Mouse (Mus musculus) hindbrain, embryonic 12.5 days (tissue): Measurements from ENCODE around the gene Per3. TPM values are rescaled to one million over a fixed set of nuclear protein-coding genes. Genes with fewer than 3 reads are reported as not detected.

Experiments
- ATAC-seq: fragments of 200-750 bp; cut with Nextera tagmentation; 2 replicates; pipeline ENCODE4 v1.8.0; 2017; ENCODE audit warnings: moderate TSS enrichment; ENCODE audit not compliant: low FRiP score
- H3K27ac ChIP-seq: fragments of 300-500 bp; sonication (generic); 2 replicates; pipeline ENCODE4 v1.5.1; 2016; ENCODE audit warnings: mild to moderate bottlenecking
- H3K27me3 ChIP-seq: fragments of 300-500 bp; sonication (generic); 2 replicates; pipeline ENCODE4 v1.6.1; 2016; ENCODE audit warnings: mild to moderate bottlenecking
- H3K36me3 ChIP-seq: fragments of 300-500 bp; sonication (generic); 2 replicates; pipeline ENCODE4 v1.6.1; 2016; ENCODE audit warnings: mild to moderate bottlenecking
- H3K4me1 ChIP-seq: fragments of 300-500 bp; sonication (generic); 2 replicates; pipeline ENCODE4 v1.6.1; 2016
- H3K4me2 ChIP-seq: fragments of 300-500 bp; sonication (generic); replicated peaks from 2 replicates; pipeline ENCODE4 v1.6.1; 2016; ENCODE audit warnings: mild to moderate bottlenecking
- H3K4me3 ChIP-seq: fragments of 300-500 bp; sonication (generic); 2 replicates; pipeline ENCODE4 v1.5.1; 2016; ENCODE audit warnings: mild to moderate bottlenecking
- H3K9ac ChIP-seq: fragments of 300-500 bp; sonication (generic); 2 replicates; pipeline ENCODE4 v1.6.1; 2016; ENCODE audit warnings: mild to moderate bottlenecking, moderate library complexity
- H3K9me3 ChIP-seq: fragments of 300-500 bp; sonication (generic); replicated peaks from 2 replicates; pipeline ENCODE4 v1.6.1; 2016; ENCODE audit warnings: mild to moderate bottlenecking
- WGBS: fragments of 180-500 bp; shearing (Covaris S2); methylation state at CpG from one replicate; pipeline ENCODE4 v1.1.7; 2016; 5-methylcytosine and 5-hydroxymethylcytosine counted together
- polyA plus RNA-seq: library from polyadenylated mRNA; unstranded; fragments of >200 nt; fragmentation: Nextera tagmentation; extraction: Ambion mirVana; gene quantifications from 2 replicates; pipeline ENCODE4 v1.2.1, GENCODE M21; 2016

Gene Per3
- polyA plus RNA-seq, 1 experiment from 2014 or later = 6.0 TPM

DNA sequence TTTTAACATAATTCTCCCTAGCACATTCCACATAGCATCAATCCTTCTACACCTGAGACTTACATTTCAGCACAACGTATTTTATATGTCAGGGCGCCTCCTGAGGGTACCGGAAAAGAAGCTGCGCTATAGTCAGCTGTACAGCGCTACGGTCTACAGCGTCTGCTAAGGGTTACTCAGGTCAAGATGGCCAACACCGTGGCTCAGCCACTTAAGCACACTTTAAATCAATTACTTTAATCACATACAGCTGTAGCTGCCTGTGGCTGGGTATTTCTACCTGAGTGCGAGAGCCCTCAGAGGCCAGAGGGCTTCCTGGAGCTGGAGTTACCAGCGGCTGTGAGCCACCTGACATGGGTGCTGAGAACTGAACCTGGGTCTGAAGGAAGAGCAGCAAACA, 28.5 kb downstream of the Per3 start:
- peaks cover 19% of the 10 kb centered on the region; the same call in 1 of the 2 replicates for H3K36me3 ChIP-seq
- H3K27ac ChIP-seq = no peak overlapping the region
- H3K4me1 ChIP-seq = no peaks in the 10 kb centered on the region
- H3K9ac ChIP-seq = no peak overlapping the region
- no peaks in the 10 kb centered on the region for H3K9me3 ChIP-seq
- no peak overlapping the region for H3K4me3 ChIP-seq
- ATAC-seq = no peak
- no peak overlapping the region for H3K4me2 ChIP-seq
- H3K27me3 ChIP-seq = no peaks in the 10 kb centered on the region
- 88% methylated on average over 10 of the region's 10 CpGs for WGBS

DNA sequence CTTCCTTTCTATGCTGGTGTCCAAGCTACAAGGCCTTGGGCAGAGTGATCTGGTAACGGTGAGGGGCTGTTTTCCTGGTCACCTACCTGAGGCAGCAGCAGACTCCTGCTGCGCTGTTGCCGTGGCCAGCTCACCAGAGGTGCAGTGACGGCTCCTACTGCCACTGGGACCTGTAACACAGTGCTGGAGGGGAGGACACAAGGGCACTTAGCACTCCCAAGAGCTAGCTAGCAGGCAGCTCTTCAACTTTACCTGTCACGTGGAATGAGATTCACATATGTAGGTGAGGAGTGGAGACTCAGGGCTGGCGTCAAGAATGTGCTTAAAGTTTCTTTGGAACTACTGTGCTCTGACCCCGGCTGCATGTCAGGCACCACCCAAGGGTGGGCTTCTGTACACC, 34.1 kb downstream of the Per3 start:
- no peak overlapping the region for H3K4me2 ChIP-seq
- no peak for ATAC-seq
- H3K9me3 ChIP-seq = no peaks in the 10 kb centered on the region
- WGBS = 92% methylated on average over 7 of the region's 7 CpGs
- no peak overlapping the region for H3K27ac ChIP-seq
- H3K36me3 ChIP-seq = peaks cover 14% of the 10 kb centered on the region; the same call in 1 of the 2 replicates
- H3K4me3 ChIP-seq = no peak overlapping the region
- H3K4me1 ChIP-seq = no peaks in the 10 kb centered on the region
- no peaks in the 10 kb centered on the region for H3K27me3 ChIP-seq
- no peak overlapping the region for H3K9ac ChIP-seq

GRCm38 (mm10) chr4:151006945-151007344, 37.5 kb downstream of the Per3 start:
- H3K27me3 ChIP-seq = no peaks in the 10 kb centered on the region
- H3K27ac ChIP-seq = no peak overlapping the region
- H3K36me3 ChIP-seq = peaks cover 10% of the 10 kb centered on the region; the same call in 1 of the 2 replicates
- H3K4me3 ChIP-seq = no peak overlapping the region
- H3K4me1 ChIP-seq = no peaks in the 10 kb centered on the region
- WGBS = 50% methylated on average over 6 of the region's 6 CpGs
- no peak for ATAC-seq
- no peak overlapping the region for H3K9ac ChIP-seq
- no peak overlapping the region for H3K4me2 ChIP-seq
- H3K9me3 ChIP-seq = no peaks in the 10 kb centered on the region

DNA sequence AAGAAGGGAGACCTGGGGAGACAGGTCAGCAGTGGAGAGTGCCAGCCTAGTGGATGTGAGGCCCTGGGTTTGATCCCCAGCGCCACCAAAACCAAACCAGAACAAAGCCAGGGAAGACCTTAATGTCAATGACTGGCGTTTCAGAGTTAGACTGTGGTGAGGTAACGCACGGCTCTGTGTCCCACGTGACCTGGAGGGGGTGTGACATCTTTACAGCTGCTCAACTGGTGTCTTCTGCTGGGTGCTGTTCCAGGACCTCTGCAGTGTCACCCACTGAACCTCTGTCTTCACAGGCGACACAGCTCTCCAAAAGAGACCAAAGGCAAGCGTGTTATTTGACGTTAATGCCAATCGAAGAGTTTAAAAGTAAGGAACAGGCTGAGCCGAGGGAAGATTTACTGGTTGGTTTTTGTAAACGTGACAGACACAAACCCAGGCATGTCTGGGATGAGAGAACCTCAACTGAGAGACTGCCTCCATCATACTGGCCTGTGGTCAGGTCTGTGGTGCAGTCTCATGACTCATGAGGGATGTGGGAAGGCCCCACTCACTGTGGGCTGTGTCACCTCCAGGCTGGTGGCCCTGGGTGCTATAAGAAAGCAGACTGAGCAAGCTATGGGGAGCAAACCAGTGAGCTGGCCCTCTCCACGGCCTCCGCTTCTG, 38.7 kb downstream of the Per3 start:
- no peak overlapping the region for H3K9ac ChIP-seq
- no peak for ATAC-seq
- 94% methylated on average over 13 of the region's 13 CpGs for WGBS
- H3K4me3 ChIP-seq = no peak overlapping the region
- no peaks in the 10 kb centered on the region for H3K9me3 ChIP-seq
- H3K36me3 ChIP-seq = peaks cover 8% of the 10 kb centered on the region; the same call in 1 of the 2 replicates
- H3K27ac ChIP-seq = no peak overlapping the region
- no peak overlapping the region for H3K4me2 ChIP-seq
- H3K27me3 ChIP-seq = no peaks in the 10 kb centered on the region
- no peaks in the 10 kb centered on the region for H3K4me1 ChIP-seq

- no peaks in the 10 kb centered on the region for H3K9me3 ChIP-seq
- no peak for ATAC-seq
- no peaks in the 10 kb centered on the region for H3K36me3 ChIP-seq
- no peak overlapping the region for H3K9ac ChIP-seq
- no peak overlapping the region for H3K4me3 ChIP-seq
- H3K4me1 ChIP-seq = no peaks in the 10 kb centered on the region
- H3K27ac ChIP-seq = no peak overlapping the region
- no peak overlapping the region for H3K4me2 ChIP-seq
- no peaks in the 10 kb centered on the region for H3K27me3 ChIP-seq
- WGBS = 81% methylated on average over 13 of the region's 13 CpGs
Observed at GRCm38 (mm10) chr4:151001397-151001796, 43.1 kb downstream of the Per3 start.

DNA sequence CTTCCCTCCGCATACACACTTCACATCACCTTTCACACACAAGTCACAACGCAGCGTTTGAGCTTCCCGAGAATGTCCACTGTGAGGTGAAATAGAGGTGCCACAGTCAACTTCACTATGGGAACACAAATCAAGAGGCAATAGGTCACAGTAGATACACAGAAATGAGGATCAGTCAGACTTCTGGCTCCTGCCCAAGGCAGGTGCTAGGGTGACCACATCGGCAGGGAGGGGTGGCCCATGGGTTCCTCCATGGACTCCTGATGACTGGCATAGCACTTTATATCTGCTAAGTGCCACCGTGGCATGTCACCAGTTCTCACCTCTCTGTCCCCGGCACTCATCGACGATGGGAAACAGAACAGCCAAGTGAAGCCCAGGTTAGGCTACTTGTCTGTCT, 45.8 kb downstream of the Per3 start:
- Histone ChIP-seq H3K27me3 (no peaks in the 10 kb centered on the region), H3K9ac (no peak overlapping the region), H3K4me1 (no peaks in the 10 kb centered on the region), H3K27ac (no peak overlapping the region), H3K4me3 (no peak overlapping the region), H3K4me2 (no peak overlapping the region), H3K9me3 (no peaks in the 10 kb centered on the region), H3K36me3 (no peaks in the 10 kb centered on the region)
- 92% methylated on average over 9 of the region's 9 CpGs for WGBS
- ATAC-seq = no peak

DNA sequence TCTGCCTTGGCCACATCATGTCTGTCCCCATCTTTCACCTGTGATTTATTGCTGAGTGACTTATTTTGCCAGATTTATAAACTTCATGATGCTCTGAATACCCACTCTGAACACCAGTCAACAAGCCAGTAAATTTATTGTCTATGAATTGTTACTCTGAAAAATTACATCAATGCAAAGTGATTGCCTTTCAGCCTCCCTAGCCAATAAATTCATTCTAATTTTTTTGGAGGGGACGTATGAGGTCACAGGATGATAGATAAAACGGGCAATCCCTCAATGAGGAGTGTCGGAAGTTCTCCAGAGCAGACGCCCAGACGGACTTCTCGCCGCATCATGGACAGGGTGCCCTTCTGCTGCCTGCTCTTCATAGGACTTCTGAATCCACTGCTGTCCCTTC, 47.7 kb downstream of the Per3 start, which contains the start of gene Uts2:
Gene Uts2, plus strand, starts transcription at position 301 of the 400 bp plus-strand sequence.
- Histone ChIP-seq H3K9me3 (no peaks in the 10 kb centered on the region), H3K9ac (no peak within 1 kb of the TSS), H3K4me2 (no peak within 1 kb of the TSS), H3K36me3 (no peaks in the 10 kb centered on the region), H3K4me1 (no peaks in the 10 kb centered on the region), H3K27me3 (no peaks in the 10 kb centered on the region), H3K4me3 (no peak within 1 kb of the TSS), H3K27ac (no peak within 1 kb of the TSS)
- WGBS = 91% methylated on average over 7 of the region's 7 CpGs
- ATAC-seq = no peak

DNA sequence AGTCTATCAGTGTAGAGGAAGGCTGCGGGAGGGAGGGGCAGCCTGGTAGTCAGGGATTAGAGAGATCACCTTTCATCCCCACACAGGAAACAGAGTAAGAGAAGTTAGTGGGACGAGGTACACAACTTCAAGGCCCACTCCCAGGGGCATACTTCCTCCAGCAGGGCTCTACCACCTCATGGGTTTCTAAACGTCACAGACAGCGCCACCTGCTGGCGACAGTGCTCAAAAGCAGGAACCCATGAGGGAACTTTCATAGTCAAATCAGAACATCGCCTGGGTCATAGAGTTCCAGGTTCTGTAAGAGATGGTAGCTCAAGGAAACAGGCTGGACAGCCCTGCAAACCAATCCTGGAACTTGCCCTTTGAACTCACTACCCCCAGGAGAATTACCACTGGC, 54.3 kb downstream of the Per3 start:
- H3K27ac ChIP-seq = no peak overlapping the region
- WGBS = 52% methylated on average over 6 of the region's 6 CpGs
- H3K4me1 ChIP-seq = no peaks in the 10 kb centered on the region
- H3K36me3 ChIP-seq = no peaks in the 10 kb centered on the region
- no peak overlapping the region for H3K9ac ChIP-seq
- no peaks in the 10 kb centered on the region for H3K27me3 ChIP-seq
- no peak overlapping the region for H3K4me3 ChIP-seq
- ATAC-seq = no peak
- no peaks in the 10 kb centered on the region for H3K9me3 ChIP-seq
- no peak overlapping the region for H3K4me2 ChIP-seq

GRCm38 (mm10) chr4:150980153-150980552, 64.3 kb downstream of the Per3 start:
- no peaks in the 10 kb centered on the region for H3K4me1 ChIP-seq
- no peak overlapping the region for H3K27ac ChIP-seq
- 91% methylated on average over 5 of the region's 5 CpGs for WGBS
- no peaks in the 10 kb centered on the region for H3K27me3 ChIP-seq
- ATAC-seq = no peak
- no peak overlapping the region for H3K9ac ChIP-seq
- H3K9me3 ChIP-seq = no peaks in the 10 kb centered on the region
- no peak overlapping the region for H3K4me3 ChIP-seq
- no peaks in the 10 kb centered on the region for H3K36me3 ChIP-seq
- H3K4me2 ChIP-seq = no peak overlapping the region

DNA sequence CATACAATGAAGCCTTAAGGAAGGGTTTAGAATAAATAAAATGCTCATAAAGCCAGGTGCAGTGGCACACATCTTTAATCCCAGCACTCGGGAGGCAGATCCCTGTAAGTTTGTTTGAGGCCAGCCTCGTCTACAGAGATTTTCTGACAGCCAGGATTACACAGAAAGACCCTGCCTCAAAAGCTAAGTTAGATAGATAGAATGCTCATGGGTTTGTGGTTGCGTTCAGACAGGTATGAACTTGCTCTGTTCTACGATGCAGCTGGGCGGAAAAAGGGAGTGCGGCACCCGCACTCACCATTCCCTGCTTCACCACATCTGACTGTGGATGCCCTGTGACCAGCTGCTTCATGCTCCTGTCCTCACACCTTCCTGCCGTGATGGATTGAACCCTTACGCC, 65.0 kb downstream of the Per3 start:
- 87% methylated on average over 9 of the region's 9 CpGs for WGBS
- ATAC-seq = no peak

DNA sequence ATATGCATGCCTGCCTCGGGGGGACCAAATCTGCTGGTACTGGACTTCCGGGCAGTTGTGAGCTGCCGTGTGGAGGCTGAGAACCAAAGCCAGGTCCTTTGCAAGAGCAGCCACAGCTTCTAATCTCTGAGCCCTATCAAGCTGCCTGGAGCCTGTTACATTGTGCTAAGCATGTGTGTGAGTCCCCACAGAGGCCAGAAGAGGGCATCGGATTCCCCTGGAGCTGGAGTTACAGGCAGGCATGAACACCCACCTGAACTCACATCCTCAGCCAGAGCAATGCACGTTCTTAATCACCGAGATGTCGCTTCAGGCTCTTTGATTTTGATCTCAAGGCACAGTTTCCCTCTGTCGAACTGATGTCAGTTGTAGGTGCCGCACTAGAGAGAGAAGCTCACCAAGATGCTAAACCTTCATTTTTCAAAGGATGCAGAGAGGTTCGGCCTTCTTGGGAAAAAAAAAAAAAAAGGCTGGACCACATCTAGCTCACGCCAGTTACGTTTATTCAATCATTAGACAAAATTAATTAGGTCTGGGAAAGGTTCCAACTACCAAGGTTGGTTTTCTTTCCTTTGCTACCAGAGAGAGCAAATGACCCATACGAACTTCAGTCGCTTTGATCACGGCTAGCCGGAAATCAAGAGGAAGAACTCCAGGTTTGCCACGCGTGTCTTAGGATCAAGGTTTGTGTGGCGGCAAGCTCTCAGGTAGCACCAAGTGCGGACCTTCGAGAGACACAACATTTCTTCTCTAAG, 66.1 kb downstream of the Per3 start:
- no peaks in the 10 kb centered on the region for H3K9me3 ChIP-seq
- no peaks in the 10 kb centered on the region for H3K27me3 ChIP-seq
- no peaks in the 10 kb centered on the region for H3K36me3 ChIP-seq
- H3K4me2 ChIP-seq = no peak overlapping the region
- 92% methylated on average over 21 of the region's 21 CpGs for WGBS
- H3K27ac ChIP-seq = no peak overlapping the region
- no peak overlapping the region for H3K4me3 ChIP-seq
- no peak for ATAC-seq
- no peak overlapping the region for H3K9ac ChIP-seq
- no peaks in the 10 kb centered on the region for H3K4me1 ChIP-seq

More for the DNA sequence above, 65.0 kb downstream of the Per3 start:
- Histone ChIP-seq H3K4me3 (no peak overlapping the region), H3K27me3 (no peaks in the 10 kb centered on the region), H3K4me2 (no peak overlapping the region), H3K9ac (no peak overlapping the region), H3K4me1 (no peaks in the 10 kb centered on the region), H3K27ac (no peak overlapping the region), H3K36me3 (no peaks in the 10 kb centered on the region), H3K9me3 (no peaks in the 10 kb centered on the region)

GRCm38 (mm10) chr4:150975145-150975544, 69.3 kb downstream of the Per3 start:
- no peak overlapping the region for H3K27ac ChIP-seq
- H3K4me1 ChIP-seq = no peaks in the 10 kb centered on the region
- H3K27me3 ChIP-seq = no peaks in the 10 kb centered on the region
- no peak overlapping the region for H3K4me3 ChIP-seq
- H3K9me3 ChIP-seq = no peaks in the 10 kb centered on the region
- no peak for ATAC-seq
- no peaks in the 10 kb centered on the region for H3K36me3 ChIP-seq
- no peak overlapping the region for H3K9ac ChIP-seq
- WGBS = 41% methylated on average over 1 of the region's 1 CpGs
- no peak overlapping the region for H3K4me2 ChIP-seq

DNA sequence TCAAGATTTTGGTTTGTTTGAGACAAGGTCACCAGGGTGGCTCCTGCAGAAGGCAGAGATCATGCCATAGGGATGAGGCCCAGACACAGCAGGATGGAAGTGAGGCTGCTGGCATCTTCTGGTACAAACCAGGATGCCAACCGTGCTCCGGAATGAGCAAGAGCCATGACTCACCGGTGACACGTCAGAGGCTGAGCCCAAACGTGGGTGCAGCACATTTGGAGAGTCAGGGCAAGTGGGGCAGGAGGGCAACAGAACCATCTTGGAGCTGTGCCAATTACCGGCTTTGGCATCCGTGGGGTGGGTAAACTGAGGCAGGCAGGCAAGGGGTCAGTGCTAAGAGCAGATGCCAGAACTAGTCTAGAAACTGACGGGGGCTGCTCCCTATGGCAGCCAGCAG, 71.2 kb downstream of the Per3 start:
- Histone ChIP-seq H3K36me3 (no peaks in the 10 kb centered on the region), H3K9ac (no peak overlapping the region), H3K27ac (no peak overlapping the region), H3K4me2 (no peak overlapping the region), H3K4me3 (no peak overlapping the region), H3K27me3 (no peaks in the 10 kb centered on the region), H3K4me1 (no peaks in the 10 kb centered on the region), H3K9me3 (no peaks in the 10 kb centered on the region)
- WGBS = 82% methylated on average over 8 of the region's 8 CpGs
- no peak for ATAC-seq
